Mouse (Mus musculus): ENCODE measurements around the gene C130074G19Rik. TPM values are rescaled to one million over a fixed set of nuclear protein-coding genes. Genes with fewer than 3 reads are reported as not detected.
A peak's percentile ranks its signal among the peaks of the same experiment; 100 is the strongest.

C130074G19Rik gene
- polyA plus RNA-seq, 2 experiments = 1.1 to 7.4 TPM

DNA sequence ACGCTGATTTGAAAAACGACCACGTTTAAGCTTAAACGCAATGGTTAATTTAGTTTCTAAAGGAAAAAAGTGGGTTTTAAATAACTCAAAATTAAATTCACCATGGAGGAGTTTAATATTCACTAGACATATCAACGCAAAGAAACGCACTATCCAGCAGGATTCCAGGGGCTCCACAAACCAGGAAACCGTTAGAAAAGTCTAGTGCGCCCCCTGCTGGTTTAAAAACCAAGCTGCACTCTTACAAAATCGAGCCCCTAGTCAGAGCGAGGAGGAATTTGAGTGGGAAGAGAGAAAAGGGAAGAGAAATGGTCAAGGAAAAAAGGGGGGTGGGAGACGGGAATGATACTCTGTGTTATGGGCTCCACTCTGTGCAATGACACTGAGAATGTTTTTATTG lies 57.9 kb downstream of the C130074G19Rik start:
- Histone ChIP-seq H3K4me1 (replicated peaks; ENCODE audit: control insufficient read depth in 2 of 2, insufficient read depth in 2 of 2, low read length in 1 of 2) (peaks cover 5 to 6% of the 10 kb centered on the region in 2 experiments; a peak in 3 of 4 replicates), H3K9me3 (ENCODE audit: control insufficient read depth, low read length) (no peaks in the 10 kb centered on the region), H3K36me3 (replicated peaks; ENCODE audit: control insufficient read depth, insufficient read depth, low read depth) (peaks cover 5% of the 10 kb centered on the region), H3K27me3 (ENCODE audit: control insufficient read depth, insufficient read depth, low read length) (no peaks in the 10 kb centered on the region), H3K4me2 (ENCODE audit: low read depth) (peak overlapping the region; percentile 49), H3K9ac (replicated peaks) (no peak overlapping the region), H3K27ac (no peak overlapping the region), H3K4me3 (ENCODE audit: insufficient read depth in 1 of 2, low read depth in 2 of 2, low read length in 2 of 2) (no peak overlapping the region)
- 24% methylated on average over 11 of the region's 11 CpGs for WGBS (ENCODE audit: insufficient replicate concordance)
- TF ChIP-seq CTCF (IDR thresholded peaks at IDR 0.05; ENCODE audit: low read depth) (peak; percentile 75), EP300 (IDR thresholded peaks at IDR 0.05; ENCODE audit: low read depth) (no peak)
- ATAC-seq (ENCODE audit: insufficient read depth) (peak; percentile 36; the same call in 1 of the 2 replicates), DNase-seq (ENCODE audit: low read depth in 3 of 3, low spot score in 3 of 3) (peak in 1 of 3 experiments; percentile 30)

DNA sequence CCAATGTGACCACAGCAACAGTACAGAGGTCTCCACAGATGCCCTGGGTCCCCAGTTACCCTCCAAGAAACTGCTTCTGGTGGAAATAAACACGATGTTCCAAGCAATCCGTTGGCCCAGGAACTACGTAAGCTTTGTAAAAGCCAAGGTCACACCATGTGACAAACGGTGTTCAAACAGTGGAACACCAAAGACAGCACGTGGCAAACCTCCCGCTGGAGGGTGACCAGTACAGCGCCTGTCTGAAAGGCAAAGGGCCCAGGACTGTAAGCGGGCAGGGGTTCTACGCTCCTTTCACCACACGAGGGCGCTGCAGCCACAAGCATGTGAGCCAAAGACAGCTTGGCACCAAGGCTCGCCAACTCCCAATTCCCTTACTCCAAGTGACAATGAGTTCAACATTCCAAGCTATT lies 58.6 kb downstream of the C130074G19Rik start:
- Histone ChIP-seq H3K4me1 (replicated peaks; ENCODE audit: control insufficient read depth in 2 of 2, insufficient read depth in 2 of 2, low read length in 1 of 2) (peaks cover 5 to 6% of the 10 kb centered on the region in 2 experiments; a peak in 3 of 4 replicates), H3K4me2 (ENCODE audit: low read depth) (peak overlapping the region; percentile 49), H3K9ac (replicated peaks) (no peak overlapping the region; the same call in 1 of the 2 replicates), H3K36me3 (replicated peaks; ENCODE audit: control insufficient read depth, insufficient read depth, low read depth) (peaks cover 3% of the 10 kb centered on the region), H3K27ac (no peak overlapping the region), H3K4me3 (ENCODE audit: insufficient read depth in 1 of 2, low read depth in 2 of 2, low read length in 2 of 2) (no peak overlapping the region), H3K9me3 (ENCODE audit: control insufficient read depth, low read length) (no peaks in the 10 kb centered on the region), H3K27me3 (ENCODE audit: control insufficient read depth, insufficient read depth, low read length) (no peaks in the 10 kb centered on the region)
- 5% methylated on average over 12 of the region's 12 CpGs for WGBS (ENCODE audit: insufficient replicate concordance)
- ATAC-seq (ENCODE audit: insufficient read depth) = peak; percentile 81
- TF ChIP-seq EP300 (IDR thresholded peaks at IDR 0.05; ENCODE audit: low read depth) (no peak), CTCF (IDR thresholded peaks at IDR 0.05; ENCODE audit: low read depth) (peak; percentile 99)
- peak; percentile 59 to 73 (median 70) for DNase-seq (ENCODE audit: low read depth in 3 of 3, low spot score in 3 of 3)

DNA sequence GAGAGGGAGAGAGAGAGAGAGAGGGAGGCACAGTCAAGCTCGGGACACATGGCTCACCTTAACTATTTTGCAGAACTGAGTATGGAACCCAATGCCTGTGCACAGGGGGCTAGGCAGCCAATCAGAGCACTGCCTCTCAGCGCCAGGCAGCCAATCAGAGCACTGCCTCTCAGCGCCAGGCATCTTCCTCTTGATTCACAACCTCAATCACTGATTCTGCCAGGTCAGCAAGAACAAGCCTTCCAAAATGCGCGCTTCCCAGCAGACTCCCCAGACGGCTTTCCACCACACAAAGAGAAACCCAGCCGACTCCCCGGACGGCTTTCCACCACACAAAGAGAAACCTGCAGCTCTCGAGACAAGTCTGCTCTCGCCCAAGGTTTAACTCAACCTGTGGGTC lies 60.3 kb downstream of the C130074G19Rik start:
- peaks cover 9% of the 10 kb centered on the region for H3K36me3 ChIP-seq (replicated peaks; ENCODE audit: control insufficient read depth, insufficient read depth, low read depth)

More for the DNA sequence above, 60.3 kb downstream of the C130074G19Rik start:
- 68% methylated on average over 11 of the region's 11 CpGs for WGBS (ENCODE audit: insufficient replicate concordance)
- Histone ChIP-seq H3K4me3 (ENCODE audit: insufficient read depth in 1 of 2, low read depth in 2 of 2, low read length in 2 of 2) (no peak overlapping the region), H3K9me3 (ENCODE audit: control insufficient read depth, low read length) (no peaks in the 10 kb centered on the region), H3K27me3 (ENCODE audit: control insufficient read depth, insufficient read depth, low read length) (no peaks in the 10 kb centered on the region), H3K27ac (no peak overlapping the region), H3K4me2 (ENCODE audit: low read depth) (no peak overlapping the region), H3K9ac (replicated peaks) (no peak overlapping the region), H3K4me1 (replicated peaks; ENCODE audit: control insufficient read depth in 2 of 2, insufficient read depth in 2 of 2, low read length in 1 of 2) (peaks cover 5 to 6% of the 10 kb centered on the region in 2 experiments; a peak in 3 of 4 replicates)
- TF ChIP-seq CTCF (IDR thresholded peaks at IDR 0.05; ENCODE audit: low read depth) (no peak), EP300 (IDR thresholded peaks at IDR 0.05; ENCODE audit: low read depth) (no peak)
- DNase-seq (ENCODE audit: low read depth in 3 of 3, low spot score in 3 of 3) = no peak
- no peak for ATAC-seq (ENCODE audit: insufficient read depth)

MicroRNAs within 50 kb of the gene (microRNA counts, 519-probe panel; counts per million panel counts)
- 3,271 counts per million, percentile 8 among the panel's probes with 10 or more counts for microRNA mmu-miR-1981

Small RNA genes lying within 50 kb of the gene (microRNA-seq; reads per million reads assigned to microRNA genes)
- gene Mir1981 = 260 reads per million, percentile 59 among the genes with 10 or more reads in this experiment

Other genes starting within 250 kb of the C130074G19Rik start
- 2.7 and 3.1 TPM in 2 replicates for gene Hlx, start 150.6 kb downstream of the C130074G19Rik start, polyA plus RNA-seq (2012; rRNA removed)
- gene Hlx, start 150.6 kb downstream of the C130074G19Rik start, polyA plus RNA-seq (2014; fragmentation: Nextera tagmentation; extraction: Ambion mirVana) = 3.5 and 3.9 TPM in 2 replicates
- 10.2 and 10.3 TPM in 2 replicates for gene Marc1, start 71.9 kb downstream of the C130074G19Rik start, polyA plus RNA-seq (2012; rRNA removed)
- 22.6 and 28.6 TPM in 2 replicates for gene Marc1, start 71.9 kb downstream of the C130074G19Rik start, polyA plus RNA-seq (2014; fragmentation: Nextera tagmentation; extraction: Ambion mirVana)
- 53.3 and 58.6 TPM in 2 replicates for gene Marc2, start 36.8 kb downstream of the C130074G19Rik start, polyA plus RNA-seq (2012; rRNA removed)
- 227 TPM in 2 replicates for gene Marc2, start 36.8 kb downstream of the C130074G19Rik start, polyA plus RNA-seq (2014; fragmentation: Nextera tagmentation; extraction: Ambion mirVana)
- gene Mark1, start 116.4 kb upstream of the C130074G19Rik start, polyA plus RNA-seq (2012; rRNA removed) = 0.55 and 0.67 TPM in 2 replicates
- gene Mark1, start 116.4 kb upstream of the C130074G19Rik start, polyA plus RNA-seq (2014; fragmentation: Nextera tagmentation; extraction: Ambion mirVana) = 0.09 and 0.14 TPM in 2 replicates

Measured in liver, embryonic 14.5 days (tissue).